Mouse (Mus musculus) intestine, embryonic 16.5 days (tissue): Measurements from ENCODE around the gene Eif4a1. TPM values are rescaled to one million over a fixed set of nuclear protein-coding genes. Genes with fewer than 3 reads are reported as not detected.
"Not testable (repeated sequence)": the region's sequence is repeated elsewhere in the genome, so short reads cannot be mapped to it uniquely, and the experiment has no call there.

ENCODE experiments used
- ATAC-seq: fragments of 200-750 bp; cut with Nextera tagmentation; 2 replicates; pipeline ENCODE4 v1.8.0; 2017; ENCODE audit warnings: moderate TSS enrichment, moderate library complexity
- H3K27ac ChIP-seq: fragments of 300-500 bp; sonication (generic); 2 replicates; pipeline ENCODE4 v1.5.1; 2014; ENCODE audit warnings: mild to moderate bottlenecking, low read length
- H3K27me3 ChIP-seq: fragments of 300-500 bp; sonication (generic); replicated peaks from 2 replicates; pipeline ENCODE4 v1.6.1; 2014; ENCODE audit warnings: low read length, control low read depth, mixed read lengths; ENCODE audit not compliant: control insufficient read depth, insufficient read depth
- H3K36me3 ChIP-seq: fragments of 300-500 bp; sonication (generic); 2 replicates; pipeline ENCODE4 v1.6.1; 2014; ENCODE audit warnings: low read length, control low read depth; ENCODE audit not compliant: control insufficient read depth, insufficient read depth
- H3K4me1 ChIP-seq: fragments of 300-500 bp; sonication (generic); 2 replicates; pipeline ENCODE4 v1.6.1; 2014; ENCODE audit warnings: low read length, control low read depth, mixed read lengths; ENCODE audit not compliant: control insufficient read depth, insufficient read depth
- H3K4me2 ChIP-seq: fragments of 300-500 bp; sonication (generic); 2 replicates; pipeline ENCODE4 v1.6.1; 2014; ENCODE audit warnings: low read depth, low read length, control low read depth
- H3K4me3 ChIP-seq: fragments of 300-500 bp; sonication (generic); 2 replicates; pipeline ENCODE4 v1.5.1; 2014; ENCODE audit warnings: mild to moderate bottlenecking, low read length
- H3K9ac ChIP-seq: fragments of 300-500 bp; sonication (generic); 2 replicates; pipeline ENCODE4 v1.6.1; 2014; ENCODE audit warnings: low read depth, low read length
- H3K9me3 ChIP-seq: fragments of 300-500 bp; sonication (generic); 2 replicates; pipeline ENCODE4 v1.6.1; 2016; ENCODE audit warnings: low read length, control low read depth; ENCODE audit not compliant: control insufficient read depth
- WGBS: fragments of 180-500 bp; shearing (Covaris S2); extraction: QIAGEN DNeasy Blood & Tissue Kit; methylation state at CpG from one replicate; pipeline ENCODE4 v1.1.7; 2014; 5-methylcytosine and 5-hydroxymethylcytosine counted together
- polyA plus RNA-seq: library from polyadenylated mRNA; unstranded; fragments of >200 nt; fragmentation: Nextera tagmentation; extraction: Ambion mirVana; gene quantifications from 2 replicates; pipeline ENCODE4 v1.2.1, GENCODE M21; 2015

The Eif4a1 gene
- polyA plus RNA-seq, 1 experiment from 2014 or later = 563 TPM

DNA sequence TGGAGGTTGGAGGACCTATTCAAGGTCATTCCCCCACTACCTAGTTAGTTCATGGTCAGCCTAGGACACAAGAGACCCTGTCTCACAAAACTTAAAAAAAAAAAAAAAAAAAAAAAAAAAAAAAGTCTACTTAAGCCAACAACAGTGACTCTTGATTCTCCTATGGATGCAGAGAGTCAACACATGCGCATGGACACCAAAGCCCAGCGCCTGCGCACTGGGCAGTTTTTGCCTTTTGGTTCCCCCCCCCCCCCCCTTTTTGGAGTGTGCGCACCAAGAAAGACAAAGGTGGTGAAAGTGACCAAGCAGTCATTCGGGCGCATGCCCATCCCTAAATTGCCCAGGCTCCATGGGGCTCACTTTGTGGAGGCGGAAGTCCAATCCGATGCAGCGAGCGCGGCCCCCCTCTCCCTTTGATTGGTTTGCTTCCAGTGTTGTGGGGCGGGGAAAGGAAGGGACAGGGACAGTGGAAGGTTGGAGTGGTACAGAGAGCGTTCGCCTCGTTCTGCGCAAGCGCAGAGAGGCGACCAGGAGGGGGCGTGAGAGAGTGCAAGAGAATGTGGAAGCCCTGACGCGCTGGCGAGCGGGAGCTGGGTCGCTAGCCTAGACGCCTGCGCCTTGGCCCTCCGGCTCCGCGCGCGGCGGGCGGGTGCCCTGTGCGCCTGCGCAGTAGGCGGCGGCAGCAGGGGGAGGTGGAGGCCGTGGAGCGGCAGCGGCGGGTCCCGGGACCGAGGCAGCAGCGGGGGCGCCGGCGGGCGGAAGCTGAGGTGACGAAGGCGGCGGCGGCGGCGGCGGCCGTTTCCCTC is 39.7 kb downstream of the Eif4a1 start, which contains the start of gene Fxr2:
Fxr2 (plus strand) TSS at position 707 of the 806 bp plus-strand sequence.
- H3K27me3 ChIP-seq = no peaks in the 10 kb centered on the region

DNA sequence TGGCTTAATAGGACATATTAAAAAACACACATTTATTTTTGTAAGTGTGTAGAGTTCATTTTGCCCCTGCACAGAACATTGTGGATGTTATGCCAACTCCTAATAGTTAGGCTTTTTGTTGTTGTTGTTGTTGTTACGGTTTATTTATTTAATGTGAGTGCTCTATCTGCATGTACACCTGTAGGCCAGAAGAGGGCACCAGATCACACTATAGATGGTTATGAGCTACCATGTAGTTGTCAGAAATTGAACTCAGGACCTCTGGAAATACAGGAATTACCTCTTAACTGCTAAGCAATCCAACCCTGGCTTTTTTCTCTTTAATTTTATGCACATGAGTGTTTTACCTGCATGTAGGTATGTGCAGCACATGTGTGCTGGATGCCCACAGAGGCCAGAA is 42.4 kb downstream of the Eif4a1 start:
- Histone ChIP-seq H3K4me3 (no peak overlapping the region), H3K9me3 (no peaks in the 10 kb centered on the region), H3K27me3 (no peaks in the 10 kb centered on the region), H3K36me3 (no peaks in the 10 kb centered on the region), H3K9ac (no peak overlapping the region), H3K27ac (no peak overlapping the region), H3K4me1 (peaks cover 8% of the 10 kb centered on the region), H3K4me2 (no peak overlapping the region)
- 60% methylated on average over 1 of the region's 1 CpGs for WGBS
- ATAC-seq = no peak

More for the DNA sequence above, 39.7 kb downstream of the Eif4a1 start, which contains the start of gene Fxr2:
- H3K36me3 ChIP-seq = no peaks in the 10 kb centered on the region
- H3K4me2 ChIP-seq = peak within 1 kb of the TSS; percentile 72
- WGBS = under 1% methylated on average over 38 of the region's 56 CpGs
- H3K4me3 ChIP-seq = peak within 1 kb of the TSS; percentile 100
- H3K9me3 ChIP-seq = no peaks in the 10 kb centered on the region
- ATAC-seq = peak; percentile 99
- H3K4me1 ChIP-seq = peaks cover 16% of the 10 kb centered on the region
- H3K9ac ChIP-seq = peak within 1 kb of the TSS; percentile 98
- peak within 1 kb of the TSS; percentile 96 for H3K27ac ChIP-seq

DNA sequence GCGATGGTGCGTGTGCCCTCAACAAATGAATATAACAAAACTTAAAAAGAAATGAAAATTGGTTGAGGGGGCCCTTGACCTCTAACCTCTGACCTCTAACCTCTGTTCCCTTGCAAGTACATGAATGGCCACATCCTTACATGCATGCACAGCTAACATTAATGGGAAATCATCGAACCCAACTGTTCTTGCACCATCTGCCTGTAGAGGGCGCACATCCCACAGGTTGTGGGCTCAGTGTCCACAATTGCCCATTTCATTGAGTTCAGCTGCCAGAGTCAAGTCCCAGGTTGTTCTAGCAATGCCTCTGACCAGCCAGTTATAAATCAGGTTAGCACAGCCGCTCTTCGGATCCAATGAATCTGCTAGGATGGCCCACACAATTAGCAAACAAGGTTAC is 43.9 kb downstream of the Eif4a1 start:
- Histone ChIP-seq H3K27me3 (no peaks in the 10 kb centered on the region), H3K4me3 (no peak overlapping the region), H3K27ac (no peak overlapping the region), H3K9ac (no peak overlapping the region), H3K9me3 (no peaks in the 10 kb centered on the region), H3K4me1 (no peaks in the 10 kb centered on the region), H3K36me3 (no peaks in the 10 kb centered on the region), H3K4me2 (no peak overlapping the region)
- WGBS = 36% methylated on average over 6 of the region's 6 CpGs
- ATAC-seq = no peak

DNA sequence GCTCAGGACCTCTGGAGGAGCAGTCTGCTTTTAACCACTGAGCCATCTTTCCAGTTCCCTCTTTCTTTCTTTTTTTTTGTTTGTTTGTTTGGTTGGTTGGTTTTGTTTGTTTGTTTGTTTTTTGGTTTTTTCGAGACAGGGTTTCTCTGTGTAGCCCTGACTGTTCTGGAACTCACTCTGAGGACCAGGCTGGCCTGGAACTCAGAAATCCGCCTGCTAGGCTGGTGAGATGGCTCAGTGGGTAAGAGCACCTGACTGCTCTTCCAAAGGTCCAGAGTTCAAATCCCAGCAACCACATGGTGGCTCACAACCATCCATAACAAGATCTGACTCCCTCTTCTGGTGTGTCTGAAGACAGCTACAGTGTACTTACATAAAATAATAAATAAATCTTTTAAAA is 47.9 kb downstream of the Eif4a1 start:
- H3K9ac ChIP-seq, H3K4me1 ChIP-seq, H3K27ac ChIP-seq, H3K9me3 ChIP-seq, H3K27me3 ChIP-seq, H3K4me2 ChIP-seq, H3K36me3 ChIP-seq, ATAC-seq, H3K4me3 ChIP-seq: not testable (repeated sequence)
- WGBS = 87% methylated on average over 2 of the region's 2 CpGs

DNA sequence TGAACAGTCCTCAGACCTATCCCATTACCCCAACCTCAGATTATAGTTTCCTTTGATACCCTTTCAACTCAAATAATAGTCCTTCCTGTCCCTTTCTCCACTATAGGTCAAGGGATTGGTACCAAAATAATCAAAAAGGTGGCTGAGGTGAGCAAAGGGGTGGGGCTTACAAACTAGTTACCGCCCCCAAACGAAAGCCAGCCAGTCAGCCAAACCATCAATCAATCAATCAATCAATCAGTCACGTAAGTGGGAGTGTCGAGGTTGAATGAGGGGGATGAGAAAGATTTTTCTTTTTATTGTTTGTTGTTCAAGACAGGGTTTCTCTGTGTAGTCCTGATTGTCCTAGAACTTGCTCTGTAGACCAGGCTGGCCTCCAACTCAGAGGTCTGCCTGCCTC is 49.2 kb downstream of the Eif4a1 start:
- Histone ChIP-seq H3K36me3 (no peaks in the 10 kb centered on the region), H3K27ac (no peak overlapping the region), H3K4me1 (peaks cover 9% of the 10 kb centered on the region), H3K27me3 (no peaks in the 10 kb centered on the region), H3K9me3 (no peaks in the 10 kb centered on the region), H3K4me2 (peak overlapping the region; percentile 88), H3K4me3 (peak overlapping the region; percentile 69; the same call in 1 of the 2 replicates), H3K9ac (peak overlapping the region; percentile 81)
- WGBS = 71% methylated on average over 4 of the region's 4 CpGs
- ATAC-seq = no peak

DNA sequence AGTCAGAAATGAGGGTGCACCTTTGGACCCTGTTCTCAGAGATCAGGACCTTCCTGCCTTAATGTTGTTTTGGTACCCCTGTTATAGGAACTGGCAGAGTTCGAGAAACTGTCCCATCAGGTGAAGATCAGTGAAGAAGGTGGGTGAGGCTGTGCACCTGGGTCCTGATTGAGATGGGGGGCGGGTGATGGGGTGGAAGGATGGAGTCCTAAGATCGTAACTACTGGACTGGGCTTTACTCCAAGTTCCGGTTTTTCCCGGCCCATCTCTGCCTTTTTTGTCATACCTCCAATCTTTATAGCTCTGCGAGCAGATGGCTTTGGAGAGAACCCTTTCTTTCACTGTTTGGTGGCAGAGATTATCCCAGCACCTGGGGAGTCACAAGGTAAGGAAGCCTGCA is 49.8 kb downstream of the Eif4a1 start:
- Histone ChIP-seq H3K9me3 (no peaks in the 10 kb centered on the region), H3K4me1 (peaks cover 9% of the 10 kb centered on the region), H3K36me3 (no peaks in the 10 kb centered on the region), H3K4me2 (peak overlapping the region; percentile 88), H3K4me3 (peak overlapping the region; percentile 69), H3K9ac (peak overlapping the region; percentile 81), H3K27ac (no peak overlapping the region), H3K27me3 (no peaks in the 10 kb centered on the region)
- ATAC-seq = peak; percentile 21; the same call in 1 of the 2 replicates
- WGBS = 22% methylated on average over 6 of the region's 6 CpGs

DNA sequence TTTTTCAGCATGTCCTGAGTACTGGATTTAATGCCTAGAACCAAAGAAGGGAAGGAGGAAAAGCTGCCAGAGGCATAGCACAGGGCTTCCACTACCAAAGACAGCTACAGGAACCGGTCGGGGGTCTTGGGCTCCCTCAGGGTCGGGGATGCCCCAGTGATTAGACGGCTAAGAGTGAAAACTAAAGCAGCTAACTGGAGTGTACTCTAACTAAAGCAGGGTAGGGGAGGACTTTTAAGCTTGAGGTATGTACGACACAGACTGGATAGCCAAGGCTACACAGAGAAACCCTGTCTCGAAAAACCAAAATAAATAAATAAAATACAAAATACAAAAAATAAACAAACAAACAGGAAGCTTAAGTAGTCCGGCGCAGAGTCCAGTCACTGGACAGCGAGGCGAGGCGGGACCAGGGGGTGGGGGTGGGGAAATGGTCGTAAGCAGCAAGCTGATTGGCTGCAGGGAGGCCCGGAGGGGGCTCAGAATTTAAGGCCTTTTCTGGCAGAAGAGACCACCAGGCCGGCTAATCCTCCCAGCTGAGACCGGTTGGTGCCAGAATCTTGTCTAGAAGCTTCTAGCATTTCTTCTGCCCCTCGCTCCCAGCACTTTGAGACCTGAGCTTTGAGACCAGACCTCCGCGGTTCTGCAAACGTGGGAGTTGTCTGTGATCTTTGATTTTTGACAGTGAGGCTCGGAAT is 50.5 kb downstream of the Eif4a1 start, which contains the start of gene Sat2:
Sat2 (plus strand) TSS at position 454 of the 698 bp plus-strand sequence.
- 1% methylated on average over 20 of the region's 20 CpGs for WGBS
- ATAC-seq = peak; percentile 75

DNA sequence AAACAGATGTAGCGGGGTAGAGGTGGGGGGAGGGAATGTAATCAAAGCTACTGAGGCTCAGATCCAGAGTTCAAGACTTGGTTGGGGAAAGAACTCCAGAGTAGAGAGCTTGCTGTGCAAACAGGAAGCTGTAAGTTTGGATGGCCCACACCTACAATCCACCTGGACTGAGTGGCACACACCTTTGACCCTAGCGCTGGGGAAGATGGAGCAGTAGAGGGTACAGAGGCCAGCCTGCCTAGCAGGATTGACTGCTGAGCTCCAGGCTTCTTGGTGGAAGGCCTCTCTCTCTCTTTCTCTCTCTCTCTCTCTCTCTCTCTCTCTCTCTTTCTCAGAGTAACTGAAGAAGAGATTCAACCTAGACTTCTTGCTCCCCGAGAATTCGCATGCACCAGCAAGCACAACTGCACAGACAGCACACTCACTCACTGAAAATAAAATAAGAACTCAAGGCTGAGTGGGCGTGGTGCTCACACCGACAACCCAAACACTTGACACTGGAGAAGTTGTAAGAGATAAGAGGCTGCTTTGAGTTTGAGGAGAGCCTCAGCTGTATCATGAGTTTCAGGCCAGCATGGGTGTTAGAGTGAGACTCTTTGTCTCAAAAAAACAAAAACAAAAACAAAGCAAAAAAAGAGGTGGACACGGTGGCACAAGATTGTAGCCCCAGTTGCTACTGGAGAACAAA is 51.7 kb downstream of the Eif4a1 start:
- H3K27ac ChIP-seq = peak overlapping the region; percentile 54
- H3K4me3 ChIP-seq = no peak overlapping the region
- no peak overlapping the region for H3K4me2 ChIP-seq
- H3K9me3 ChIP-seq = no peaks in the 10 kb centered on the region
- no peaks in the 10 kb centered on the region for H3K27me3 ChIP-seq
- H3K4me1 ChIP-seq = peaks cover 9% of the 10 kb centered on the region
- H3K9ac ChIP-seq = no peak overlapping the region
- ATAC-seq = peak; percentile 73
- 70% methylated on average over 7 of the region's 7 CpGs for WGBS
- H3K36me3 ChIP-seq = no peaks in the 10 kb centered on the region

More for the DNA sequence above, 50.5 kb downstream of the Eif4a1 start, which contains the start of gene Sat2:
- Histone ChIP-seq H3K9me3 (no peaks in the 10 kb centered on the region), H3K9ac (peak within 1 kb of the TSS; percentile 81), H3K4me2 (peak within 1 kb of the TSS; percentile 88), H3K4me1 (peaks cover 9% of the 10 kb centered on the region), H3K36me3 (no peaks in the 10 kb centered on the region), H3K4me3 (peak within 1 kb of the TSS; percentile 69), H3K27me3 (no peaks in the 10 kb centered on the region), H3K27ac (peak within 1 kb of the TSS; percentile 67)

DNA sequence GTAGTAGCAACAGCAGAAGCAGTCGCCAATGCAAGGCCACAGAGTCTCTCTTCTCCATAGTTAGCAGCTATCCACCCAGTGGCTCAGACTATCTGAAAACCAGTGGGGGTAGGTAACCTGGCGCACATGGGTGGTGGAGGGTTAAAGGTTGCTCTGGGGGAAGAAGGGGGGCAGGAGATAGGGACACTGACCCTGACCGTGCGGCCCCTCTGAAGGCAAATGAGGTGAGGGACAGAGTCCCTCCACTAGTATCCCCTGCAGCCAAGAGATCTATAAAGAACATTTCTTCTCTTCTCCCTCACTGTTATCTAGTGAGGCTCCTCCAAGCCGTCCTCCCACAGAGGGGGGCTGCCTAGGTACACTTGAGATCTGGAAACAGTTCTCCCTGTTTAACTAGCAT is 54.4 kb downstream of the Eif4a1 start, which contains the start of gene Shbg:
Shbg (minus strand) TSS at position 101 of the 400 bp plus-strand sequence.
- Histone ChIP-seq H3K27me3 (no peaks in the 10 kb centered on the region), H3K4me2 (no peak within 1 kb of the TSS), H3K9me3 (no peaks in the 10 kb centered on the region), H3K9ac (no peak within 1 kb of the TSS), H3K4me3 (no peak within 1 kb of the TSS), H3K27ac (no peak within 1 kb of the TSS), H3K4me1 (peaks cover 10% of the 10 kb centered on the region), H3K36me3 (no peaks in the 10 kb centered on the region)
- 61% methylated on average over 5 of the region's 5 CpGs for WGBS
- no peak for ATAC-seq
